33 mouse cellular contexts compared by ENCODE assay signal in genomic region chr1:72550317-72550716, GRCm38 (mm10). TPM values are rescaled to one million over a fixed set of nuclear protein-coding genes. Genes with fewer than 3 reads are reported as not detected.
"Had no signal": no experiment of that assay in that cellular context is flagged by ENCODE, and none has a peak within 500 bp of the region (broad histone marks: within the 10 kb centered on the region; RNA-seq: fewer than 3 reads in every experiment).

No protein-coding gene starts in this region.

- H3K9me3 ChIP-seq: heart, embryonic 10.5 days; heart, embryonic 13.5 days; heart, embryonic 15.5 days; hindbrain, embryonic 10.5 days; hindbrain, embryonic 12.5 days; intestine, embryonic 15.5 days; limb, embryonic 13.5 days; limb, embryonic 15.5 days; liver, embryonic 12.5 days had no signal

- H3K4me2 ChIP-seq: heart, embryonic 13.5 days; heart, embryonic 15.5 days; hindbrain, embryonic 12.5 days; hindbrain, embryonic 14.5 days; intestine, embryonic 15.5 days; limb, embryonic 13.5 days; limb, embryonic 15.5 days; liver, embryonic 12.5 days had no signal

- H3K4me3 ChIP-seq: gastrocnemius, adult 2 months; heart, embryonic 10.5 days; heart, embryonic 13.5 days; heart, embryonic 15.5 days; hindbrain, embryonic 10.5 days; hindbrain, embryonic 12.5 days; intestine, embryonic 15.5 days; limb, embryonic 13.5 days; limb, embryonic 15.5 days; liver, embryonic 12.5 days had no signal

- H3K4me1 ChIP-seq: heart, embryonic 10.5 days; heart, embryonic 13.5 days; heart, embryonic 15.5 days; hindbrain, embryonic 10.5 days; hindbrain, embryonic 12.5 days; intestine, embryonic 15.5 days; limb, embryonic 13.5 days; limb, embryonic 15.5 days; liver, embryonic 12.5 days had no signal

- DNase-seq: gastrocnemius, adult 2 months; gastrocnemius, postnatal 10 days; gastrocnemius, postnatal 25 days; heart, adult 18-20 months; heart, postnatal 4 days; kidney, adult 18-20 months; kidney, adult 8-10 months; kidney, postnatal 10 days; kidney, postnatal 36 days; layer of hippocampus, adult 9-11 months; layer of hippocampus, postnatal 36 days; left cerebral cortex, postnatal 4 days had no signal

- H3K27ac ChIP-seq: gastrocnemius, adult 2 months; heart, embryonic 10.5 days; heart, embryonic 13.5 days; heart, embryonic 15.5 days; hindbrain, embryonic 10.5 days; hindbrain, embryonic 12.5 days; hindbrain, embryonic 14.5 days; intestine, embryonic 15.5 days; limb, embryonic 13.5 days; limb, embryonic 15.5 days; liver, embryonic 12.5 days; liver, embryonic 14.5 days had no signal

- ATAC-seq: hindbrain, embryonic 16.5 days; inflammation-experienced regulatory T-cells, adult 6 months; intestine, embryonic 15.5 days; intestine, postnatal 0 days; liver, embryonic 12.5 days had no signal

- H3K9ac ChIP-seq: heart, embryonic 13.5 days; heart, embryonic 15.5 days; hindbrain, embryonic 12.5 days; hindbrain, embryonic 14.5 days; intestine, embryonic 15.5 days; limb, embryonic 13.5 days; limb, embryonic 15.5 days; liver, embryonic 12.5 days; liver, embryonic 14.5 days had no signal

- H3K36me3 ChIP-seq: heart, embryonic 10.5 days; heart, embryonic 13.5 days; heart, embryonic 15.5 days; hindbrain, embryonic 10.5 days; hindbrain, embryonic 12.5 days; intestine, embryonic 15.5 days; limb, embryonic 13.5 days; limb, embryonic 15.5 days; liver, embryonic 12.5 days had no signal

- H3K27me3 ChIP-seq: heart, embryonic 13.5 days; heart, embryonic 15.5 days; hindbrain, embryonic 12.5 days; intestine, embryonic 15.5 days; limb, embryonic 13.5 days; limb, embryonic 15.5 days; liver, embryonic 12.5 days had no signal

RNA-seq across cellular contexts. Expression of gene March4, which starts 13.6 kb away (rescaled TPM):
- total RNA-seq: granulocyte monocyte progenitor cell, adult 5-6 weeks; heart, adult 8-10 months; heart, postnatal 25 days; heart, postnatal 4 days; liver, adult 2 months had no signal
- polyA plus RNA-seq: heart, embryonic 10.5 days; heart, embryonic 13.5 days; heart, postnatal 0 days; inflammation-experienced regulatory T-cells, adult 6 months; kidney, embryonic 14.5 days; limb, embryonic 11.5 days; limb, embryonic 13.5 days; limb, embryonic 15.5 days; liver, adult 2 months; liver, embryonic 12.5 days; liver, embryonic 14.5 days had no signal
